Mouse (Mus musculus): ENCODE data around the gene Nkiras1. TPM values are rescaled to one million over a fixed set of nuclear protein-coding genes. Genes with fewer than 3 reads are reported as not detected.

Nkiras1 gene
- total RNA-seq, 1 experiment from 2014 or later: 27.5 TPM

GRCm38 (mm10) chr14:18330789-18331692 lies 60.1 kb downstream of the Nkiras1 start:
- peak; percentile 36; the same call in 1 of the 2 replicates for ATAC-seq (ENCODE audit: extremely low read depth, insufficient number of reproducible peaks, low FRiP score, poor library complexity, severe bottlenecking)

GRCm38 (mm10) chr14:18331693-18332131 lies 60.8 kb downstream of the Nkiras1 start, which contains the start of gene Ube2e1:
Ube2e1 (minus strand) TSS chr14:18331859.
- ATAC-seq (ENCODE audit: extremely low read depth, insufficient number of reproducible peaks, low FRiP score, poor library complexity, severe bottlenecking): peak; percentile 95

Other genes with a start within 250 kb of the Nkiras1 start
- 22.0 and 23.3 TPM in 2 replicates for gene Nr1d2, start 32.0 kb upstream of the Nkiras1 start, total RNA-seq (2017)
- gene Rpl15, start 255 bp downstream of the Nkiras1 start, total RNA-seq (2017): 768 and 793 TPM in 2 replicates
- 27.6 and 44.5 TPM in 2 replicates for gene Ube2e1, start 60.7 kb downstream of the Nkiras1 start, total RNA-seq (2017)

Data from neutrophil, adult 5-6 weeks (primary cell).